Mouse (Mus musculus) liver, embryonic 16.5 days (tissue): ENCODE data around the gene Tenm4. TPM values are rescaled to one million over a fixed set of nuclear protein-coding genes. Genes with fewer than 3 reads are reported as not detected.

Experiments
- ATAC-seq: fragments of 200-750 bp; cut with Nextera tagmentation; 2 replicates; pipeline ENCODE4 v1.8.0; 2017; ENCODE audit warnings: low read depth, mild to moderate bottlenecking, moderate number of reproducible peaks, moderate library complexity
- H3K27ac ChIP-seq: fragments of 300-500 bp; sonication (generic); 2 replicates; pipeline ENCODE4 v1.5.1; 2014; ENCODE audit warnings: mild to moderate bottlenecking, low read length
- H3K27me3 ChIP-seq: fragments of 300-500 bp; sonication (generic); 2 replicates; pipeline ENCODE4 v1.6.1; 2014; ENCODE audit warnings: low read depth, low read length, mixed read lengths; ENCODE audit not compliant: control insufficient read depth, insufficient read depth
- H3K36me3 ChIP-seq: fragments of 300-500 bp; sonication (generic); 2 replicates; pipeline ENCODE4 v1.6.1; 2014; ENCODE audit warnings: mild to moderate bottlenecking; ENCODE audit not compliant: control insufficient read depth, insufficient read depth
- H3K4me1 ChIP-seq: fragments of 300-500 bp; sonication (generic); 2 replicates; pipeline ENCODE4 v1.6.1; 2014; ENCODE audit warnings: low read depth, low read length, mixed read lengths; ENCODE audit not compliant: control insufficient read depth
- H3K4me2 ChIP-seq: fragments of 300-500 bp; sonication (generic); 2 replicates; pipeline ENCODE4 v1.6.1; 2014; ENCODE audit warnings: low read depth, low read length, mixed read lengths
- H3K4me3 ChIP-seq: fragments of 300-500 bp; sonication (generic); 2 replicates; pipeline ENCODE4 v1.5.1; 2014; ENCODE audit warnings: low read depth, mild to moderate bottlenecking, low read length
- H3K9ac ChIP-seq: fragments of 300-500 bp; sonication (generic); 2 replicates; pipeline ENCODE4 v1.6.1; 2014; ENCODE audit warnings: low read depth, low read length
- H3K9me3 ChIP-seq: fragments of 300-500 bp; sonication (generic); replicated peaks from 2 replicates; pipeline ENCODE4 v1.6.1; 2016; ENCODE audit warnings: low read length; ENCODE audit not compliant: control insufficient read depth
- WGBS: fragments of 180-500 bp; shearing (Covaris S2); extraction: QIAGEN DNeasy Blood & Tissue Kit; methylation state at CpG from one replicate; pipeline ENCODE4 v1.1.7; 2014; ENCODE audit not compliant: insufficient replicate concordance; 5-methylcytosine and 5-hydroxymethylcytosine counted together
- polyA plus RNA-seq: library from polyadenylated mRNA; unstranded; fragments of >200 nt; fragmentation: Nextera tagmentation; extraction: Ambion mirVana; gene quantifications from 2 replicates; pipeline ENCODE4 v1.2.1, GENCODE M21; 2015

Gene Tenm4
- polyA plus RNA-seq, 1 experiment from 2014 or later: 2.4 TPM

- H3K9ac ChIP-seq: no peak overlapping the region
- no peaks in the 10 kb centered on the region for H3K36me3 ChIP-seq
- no peaks in the 10 kb centered on the region for H3K9me3 ChIP-seq
- no peak overlapping the region for H3K4me2 ChIP-seq
- H3K27ac ChIP-seq: no peak overlapping the region
- H3K4me3 ChIP-seq: no peak overlapping the region
- 49% methylated on average over 9 of the region's 9 CpGs for WGBS
- no peak for ATAC-seq
- no peaks in the 10 kb centered on the region for H3K27me3 ChIP-seq
- H3K4me1 ChIP-seq: no peaks in the 10 kb centered on the region
These were observed 243.4 kb downstream of the Tenm4 start for GRCm38 (mm10) chr7:96414290-96415055.

GRCm38 (mm10) chr7:96417251-96418004, 246.4 kb downstream of the Tenm4 start:
- no peaks in the 10 kb centered on the region for H3K36me3 ChIP-seq
- no peaks in the 10 kb centered on the region for H3K27me3 ChIP-seq
- H3K4me3 ChIP-seq: no peak overlapping the region
- no peak overlapping the region for H3K27ac ChIP-seq
- no peak overlapping the region for H3K9ac ChIP-seq
- no peak for ATAC-seq
- H3K4me2 ChIP-seq: no peak overlapping the region
- no peaks in the 10 kb centered on the region for H3K4me1 ChIP-seq
- WGBS: 62% methylated on average over 13 of the region's 13 CpGs
- no peaks in the 10 kb centered on the region for H3K9me3 ChIP-seq

- no peaks in the 10 kb centered on the region for H3K27me3 ChIP-seq
- no peaks in the 10 kb centered on the region for H3K4me1 ChIP-seq
- WGBS: 50% methylated on average over 3 of the region's 3 CpGs
- H3K4me2 ChIP-seq: no peak overlapping the region
- H3K9me3 ChIP-seq: no peaks in the 10 kb centered on the region
- H3K36me3 ChIP-seq: no peaks in the 10 kb centered on the region
- no peak overlapping the region for H3K27ac ChIP-seq
- ATAC-seq: no peak
- no peak overlapping the region for H3K9ac ChIP-seq
- no peak overlapping the region for H3K4me3 ChIP-seq
These were observed 247.1 kb downstream of the Tenm4 start for GRCm38 (mm10) chr7:96418146-96418545.

GRCm38 (mm10) chr7:96420045-96420444, 249.0 kb downstream of the Tenm4 start:
- H3K4me1 ChIP-seq: no peaks in the 10 kb centered on the region
- no peak overlapping the region for H3K4me2 ChIP-seq
- no peaks in the 10 kb centered on the region for H3K9me3 ChIP-seq
- no peaks in the 10 kb centered on the region for H3K27me3 ChIP-seq
- no peak overlapping the region for H3K9ac ChIP-seq
- 54% methylated on average over 3 of the region's 3 CpGs for WGBS
- no peaks in the 10 kb centered on the region for H3K36me3 ChIP-seq
- no peak for ATAC-seq
- no peak overlapping the region for H3K27ac ChIP-seq
- no peak overlapping the region for H3K4me3 ChIP-seq

GRCm38 (mm10) chr7:96420926-96421605, 250.0 kb downstream of the Tenm4 start:
- no peak for ATAC-seq
- WGBS: 65% methylated on average over 9 of the region's 9 CpGs
- no peaks in the 10 kb centered on the region for H3K4me1 ChIP-seq
- no peaks in the 10 kb centered on the region for H3K36me3 ChIP-seq
- no peaks in the 10 kb centered on the region for H3K9me3 ChIP-seq
- H3K27me3 ChIP-seq: no peaks in the 10 kb centered on the region
- no peak overlapping the region for H3K4me3 ChIP-seq
- H3K27ac ChIP-seq: no peak overlapping the region
- H3K4me2 ChIP-seq: no peak overlapping the region
- H3K9ac ChIP-seq: no peak overlapping the region

GRCm38 (mm10) chr7:96426954-96427353, 255.9 kb downstream of the Tenm4 start:
- 59% methylated on average over 8 of the region's 8 CpGs for WGBS
- Histone ChIP-seq H3K4me2 (no peak overlapping the region), H3K36me3 (no peaks in the 10 kb centered on the region), H3K27me3 (no peaks in the 10 kb centered on the region), H3K9ac (no peak overlapping the region), H3K4me1 (no peaks in the 10 kb centered on the region), H3K27ac (no peak overlapping the region), H3K4me3 (no peak overlapping the region), H3K9me3 (no peaks in the 10 kb centered on the region)
- no peak for ATAC-seq

GRCm38 (mm10) chr7:96433307-96433706, 262.3 kb downstream of the Tenm4 start:
- H3K4me1 ChIP-seq: no peaks in the 10 kb centered on the region
- no peaks in the 10 kb centered on the region for H3K36me3 ChIP-seq
- H3K4me2 ChIP-seq: no peak overlapping the region
- H3K27me3 ChIP-seq: no peaks in the 10 kb centered on the region
- H3K27ac ChIP-seq: no peak overlapping the region
- H3K9me3 ChIP-seq: no peaks in the 10 kb centered on the region
- ATAC-seq: no peak
- no peak overlapping the region for H3K9ac ChIP-seq
- H3K4me3 ChIP-seq: no peak overlapping the region
- WGBS: 61% methylated on average over 2 of the region's 2 CpGs

GRCm38 (mm10) chr7:96438392-96438791, 267.3 kb downstream of the Tenm4 start:
- Histone ChIP-seq H3K9ac (no peak overlapping the region), H3K9me3 (no peaks in the 10 kb centered on the region), H3K36me3 (no peaks in the 10 kb centered on the region), H3K4me3 (no peak overlapping the region), H3K27ac (no peak overlapping the region), H3K4me2 (no peak overlapping the region), H3K4me1 (no peaks in the 10 kb centered on the region), H3K27me3 (no peaks in the 10 kb centered on the region)
- WGBS: 58% methylated on average over 6 of the region's 6 CpGs
- no peak for ATAC-seq
